Mouse (Mus musculus) Patski (cell line): ENCODE results near the gene Shroom3. TPM values are rescaled to one million over a fixed set of nuclear protein-coding genes. Genes with fewer than 3 reads are reported as not detected.

ENCODE experiments used
- ATAC-seq: fragments of 100-300 bp; one replicate; pipeline ENCODE4 v1.8.0; 2021
- CTCF ChIA-PET: fragments of 350-600 bp; sonication (Branson Sonifier 250); formaldehyde crosslinking; loops from one replicate; lab custom pipeline; 2022; ENCODE audit warnings: inconsistent platforms; lab: Charles Lee
- POLR2A ChIA-PET: fragments of 350-600 bp; sonication (Branson Sonifier 250); formaldehyde crosslinking; loops from one replicate; lab custom pipeline; 2022; ENCODE audit warnings: antibody characterized with exemption, inconsistent platforms; lab: Charles Lee
- DNase-seq: peaks from one replicate; pipeline ENCODE4 v3.0.0-alpha.2; 2011; ENCODE audit warnings: low read depth, low spot score
- H3K27me3 ChIP-seq: fragments of 371-371 bp; one replicate; pipeline ENCODE4 v1.5.1; 2021
- CTCF ChIP-seq: fragments of 100-300 bp; IDR thresholded peaks from one replicate; pipeline ENCODE4 v1.5.1; 2021
- in situ Hi-C: fragments of 300-500 bp; cut with MboI; formaldehyde crosslinking; loops from 3 replicates; pipeline ENCODE4 v1.11.1; 2018; ENCODE audit warnings: low pct_unique_long_range_greater_than_20kb, mixed read lengths
- polyA plus RNA-seq: library from polyadenylated mRNA; unstranded; gene quantifications from one replicate; pipeline ENCODE4 v1.2.3, GENCODE M21; 2021

Shroom3 gene
- polyA plus RNA-seq, 1 experiment from 2014 or later = 206 TPM

- ATAC-seq = peak; percentile 29
- TF ChIP-seq CTCF = no peak
- DNase-seq = peak; percentile 50
- H3K27me3 ChIP-seq = no peaks in the 10 kb centered on the region
- in situ Hi-C loops = no loop called here
- ChIA-PET POLR2A (interaction anchor here (2.3 kb wide), 1 partner anchor 10 kb away, joined by 7 read pairs; no protein-coding TSS in a partner anchor), CTCF (interaction anchor here (0.8 to 3.6 kb wide), 13 partner anchors 10 to 290 kb away, joined by 3 to 26 read pairs (median 3); no protein-coding TSS in a partner anchor)
Measured at GRCm38 (mm10) chr5:92970480-92970879, 287.2 kb downstream of the Shroom3 start.

DNA sequence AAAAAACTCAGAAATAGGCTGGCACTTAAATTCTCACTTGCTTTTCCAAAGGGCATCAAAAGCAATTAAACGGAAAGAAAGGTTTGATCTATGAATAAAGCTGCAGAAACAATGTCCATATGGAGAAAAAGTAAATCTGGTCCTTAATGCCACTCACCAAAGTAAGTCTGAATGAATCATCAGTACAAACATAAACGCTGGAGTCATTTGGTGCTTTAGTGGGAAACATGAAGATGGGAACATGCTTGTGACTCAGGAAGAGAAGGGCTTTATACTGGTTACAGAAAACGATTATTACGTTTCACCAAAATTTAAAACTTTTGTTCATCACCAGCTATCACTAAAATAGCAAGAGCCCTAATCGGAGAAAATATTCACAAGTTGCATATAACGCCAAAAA, 297.2 kb downstream of the Shroom3 start:
- no peak for TF ChIP-seq CTCF
- in situ Hi-C loops = loop anchor here (10.0 kb wide), 2 partner anchors 114 to 284 kb away; partner anchors contain the start of genes Ccng2 and Sept11
- ATAC-seq (no peak), DNase-seq (no peak)
- POLR2A ChIA-PET = no interaction called here
- no peaks in the 10 kb centered on the region for H3K27me3 ChIP-seq
- CTCF ChIA-PET = interaction anchor here (2.3 kb wide), 1 partner anchor 10 kb away, joined by 5 read pairs; no protein-coding TSS in a partner anchor

DNA sequence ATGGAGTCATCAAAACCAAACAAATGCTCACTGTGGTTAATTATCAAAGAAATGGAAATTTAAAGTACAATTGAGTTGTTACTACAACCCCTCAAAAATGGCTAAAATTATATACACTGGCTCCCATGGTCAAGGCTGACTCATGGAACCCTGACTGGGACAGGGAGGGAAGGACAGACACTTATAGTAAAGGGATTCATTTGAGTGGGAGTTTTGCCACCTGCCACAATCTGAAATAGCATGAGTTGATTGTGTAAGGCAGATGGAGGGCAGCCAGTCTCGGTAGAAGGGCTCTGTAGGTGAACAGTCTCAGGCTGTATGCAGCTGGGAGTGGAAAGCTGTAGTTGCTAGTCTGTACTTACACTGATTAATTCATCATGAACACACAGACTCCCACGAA, 297.6 kb downstream of the Shroom3 start:
- DNase-seq (no peak), ATAC-seq (no peak)
- no peaks in the 10 kb centered on the region for H3K27me3 ChIP-seq
- TF ChIP-seq CTCF = no peak
- in situ Hi-C loops = loop anchor here (10.0 kb wide), 2 partner anchors 114 to 284 kb away; partner anchors contain the start of genes Ccng2 and Sept11
- POLR2A ChIA-PET = no interaction called here
- CTCF ChIA-PET = interaction anchor here (1.0 to 2.3 kb wide), 4 partner anchors 11 to 96 kb away, joined by 3 to 5 read pairs (median 3); no protein-coding TSS in a partner anchor

DNA sequence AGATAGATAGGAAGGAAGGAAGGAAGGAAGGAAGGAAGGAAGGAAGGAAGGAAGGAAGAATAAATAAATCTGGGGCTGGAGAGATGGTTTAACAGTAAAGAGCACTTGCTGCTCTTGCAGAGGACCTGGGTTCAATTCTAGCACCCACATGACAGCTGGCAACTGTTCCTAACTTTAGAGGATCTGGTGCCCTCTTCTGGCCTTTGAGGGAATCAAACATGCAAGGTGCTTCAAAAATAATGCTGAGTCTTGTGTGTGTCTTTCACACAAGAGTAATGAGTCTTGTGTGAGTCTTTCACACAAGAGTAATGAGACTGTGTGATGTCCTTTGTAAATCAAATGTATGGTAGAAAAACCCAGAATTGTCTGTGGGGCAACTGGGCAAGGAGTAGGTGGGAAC, 299.4 kb downstream of the Shroom3 start:
- ChIA-PET POLR2A (interaction anchor here (1.1 kb wide), 1 partner anchor 51 kb away, joined by 3 read pairs; no protein-coding TSS in a partner anchor), CTCF (interaction anchor here (0.6 to 1.9 kb wide), 6 partner anchors 8 to 257 kb away, joined by 3 to 8 read pairs (median 3); no protein-coding TSS in a partner anchor)
- in situ Hi-C loops = loop anchor here (10.0 kb wide), 2 partner anchors 112 to 282 kb away; partner anchors contain the start of genes Ccng2 and Sept11
- H3K27me3 ChIP-seq = no peaks in the 10 kb centered on the region
- DNase-seq (no peak), ATAC-seq (no peak)
- peak; percentile 66 for TF ChIP-seq CTCF

GRCm38 (mm10) chr5:92983942-92984341, 300.7 kb downstream of the Shroom3 start:
- no peak for DNase-seq
- H3K27me3 ChIP-seq = no peaks in the 10 kb centered on the region
- POLR2A ChIA-PET = interaction anchor here (1.1 kb wide), 1 partner anchor 50 kb away, joined by 3 read pairs; no protein-coding TSS in a partner anchor
- in situ Hi-C loops = loop anchor here (10.0 kb wide), 2 partner anchors 111 to 281 kb away; partner anchors contain the start of genes Ccng2 and Sept11
- ATAC-seq = no peak
- CTCF ChIA-PET = interaction anchor here (1.2 to 1.9 kb wide), 6 partner anchors 9 to 258 kb away, joined by 3 to 8 read pairs (median 4); no protein-coding TSS in a partner anchor
- TF ChIP-seq CTCF = peak; percentile 68

DNA sequence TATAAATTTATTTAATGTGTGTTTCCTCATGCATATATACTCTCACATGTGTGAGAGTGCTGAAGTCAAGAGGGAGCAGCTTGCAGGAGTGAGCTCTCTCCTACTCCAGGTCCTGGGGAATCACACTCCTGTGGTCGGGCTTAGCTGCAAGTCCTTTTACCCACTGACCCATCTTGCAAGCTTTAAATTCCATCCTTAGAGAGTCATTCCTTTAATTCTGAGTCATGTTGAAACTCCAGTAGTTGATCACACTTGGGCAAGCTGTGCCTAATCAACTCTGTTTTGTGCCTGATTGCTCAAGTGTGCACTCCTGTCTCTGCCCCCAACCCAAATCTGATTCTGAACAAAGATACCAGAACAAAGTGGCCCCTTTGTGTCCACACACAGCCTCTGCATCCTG, 301.5 kb downstream of the Shroom3 start:
- TF ChIP-seq CTCF = no peak
- POLR2A ChIA-PET = no interaction called here
- in situ Hi-C loops = loop anchor here (10.0 kb wide), 2 partner anchors 110 to 280 kb away; partner anchors contain the start of genes Ccng2 and Sept11
- H3K27me3 ChIP-seq = no peaks in the 10 kb centered on the region
- CTCF ChIA-PET = interaction anchor here (0.9 to 1.8 kb wide), 5 partner anchors 16 to 259 kb away, joined by 3 to 6 read pairs (median 3); no protein-coding TSS in a partner anchor
- ATAC-seq (peak; percentile 88), DNase-seq (peak; percentile 87)

DNA sequence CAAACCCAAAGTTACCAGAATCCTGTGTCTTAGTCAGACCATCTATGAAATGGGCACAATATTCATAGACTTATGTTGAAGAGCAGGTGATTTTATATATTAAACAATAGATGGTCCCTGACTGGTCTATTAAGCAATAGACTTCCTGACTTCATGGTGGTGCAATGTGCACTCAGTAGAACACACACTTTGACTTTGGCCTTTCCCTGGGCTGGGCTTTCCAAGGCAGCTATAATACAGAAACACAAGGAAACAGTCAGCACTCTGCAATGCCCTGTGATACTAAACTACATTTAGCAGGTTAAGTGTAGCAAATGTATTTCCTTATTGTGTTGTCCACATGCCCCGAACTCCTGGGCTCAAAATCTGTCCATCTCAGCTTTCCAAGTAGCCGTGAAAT, 302.2 kb downstream of the Shroom3 start:
- no peak for DNase-seq
- in situ Hi-C loops = loop anchor here (10.0 kb wide), 2 partner anchors 109 to 279 kb away; partner anchors contain the start of genes Ccng2 and Sept11
- TF ChIP-seq CTCF = no peak
- POLR2A ChIA-PET = no interaction called here
- no peaks in the 10 kb centered on the region for H3K27me3 ChIP-seq
- CTCF ChIA-PET = interaction anchor here (0.9 to 1.8 kb wide), 2 partner anchors 16 to 100 kb away, joined by 3 read pairs; no protein-coding TSS in a partner anchor
- ATAC-seq = no peak

DNA sequence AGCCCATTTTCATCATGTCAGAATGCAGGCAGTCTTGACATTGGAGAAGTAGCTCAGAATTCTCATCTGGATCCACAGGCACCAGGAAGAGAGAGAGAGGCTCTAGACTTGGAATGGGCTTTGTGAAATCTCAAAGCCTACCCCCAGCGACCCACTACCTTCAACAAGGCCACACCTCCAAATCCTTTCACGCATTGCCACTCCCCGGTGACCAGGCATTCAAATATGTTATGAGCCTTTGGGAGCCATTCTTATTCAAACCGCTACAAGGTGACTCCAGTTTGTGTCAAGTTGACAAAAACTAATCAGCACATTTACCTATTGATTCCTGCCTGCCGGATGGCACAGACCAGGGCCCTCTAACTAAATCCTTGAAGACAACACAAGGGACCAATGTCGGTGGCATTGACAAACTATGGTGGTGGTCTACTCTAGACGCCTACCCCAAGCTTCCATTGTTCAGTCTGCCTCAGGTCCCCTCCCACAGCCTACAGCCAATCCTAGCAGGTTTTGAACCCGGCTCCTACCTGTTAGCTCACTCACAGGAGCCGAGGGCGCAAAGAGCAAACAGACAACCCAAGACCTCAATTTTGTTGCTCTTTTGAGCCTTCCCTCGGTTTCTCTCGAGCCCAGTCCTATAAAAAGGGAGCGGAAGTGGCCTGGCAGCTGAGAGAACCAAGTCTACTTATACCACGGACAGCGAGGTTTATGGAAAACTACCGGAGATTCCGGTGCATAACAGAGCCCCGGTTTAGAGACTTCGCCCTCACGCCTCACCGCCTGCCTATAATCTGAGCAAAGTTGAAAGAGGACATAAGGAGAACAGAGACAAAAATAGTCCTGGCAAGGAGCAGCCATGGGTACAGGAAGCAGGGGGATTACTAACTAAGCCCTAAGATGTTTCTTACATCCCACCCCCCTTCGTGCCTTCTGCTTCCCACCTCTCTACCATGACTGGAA, 303.7 kb downstream of the Shroom3 start:
- in situ Hi-C loops = loop anchor here (10.0 kb wide), 2 partner anchors 108 to 278 kb away; partner anchors contain the start of genes Ccng2 and Sept11
- TF ChIP-seq CTCF = no peak
- CTCF ChIA-PET = interaction anchor here (1.0 to 1.3 kb wide), 4 partner anchors 10 to 176 kb away, joined by 3 to 4 read pairs (median 3); partner anchors contain the start of gene Sept11
- no peak for DNase-seq
- no peak for ATAC-seq
- H3K27me3 ChIP-seq = no peaks in the 10 kb centered on the region
- POLR2A ChIA-PET = interaction anchor here (0.9 kb wide), 1 partner anchor 108 kb away, joined by 4 read pairs; no protein-coding TSS in a partner anchor

DNA sequence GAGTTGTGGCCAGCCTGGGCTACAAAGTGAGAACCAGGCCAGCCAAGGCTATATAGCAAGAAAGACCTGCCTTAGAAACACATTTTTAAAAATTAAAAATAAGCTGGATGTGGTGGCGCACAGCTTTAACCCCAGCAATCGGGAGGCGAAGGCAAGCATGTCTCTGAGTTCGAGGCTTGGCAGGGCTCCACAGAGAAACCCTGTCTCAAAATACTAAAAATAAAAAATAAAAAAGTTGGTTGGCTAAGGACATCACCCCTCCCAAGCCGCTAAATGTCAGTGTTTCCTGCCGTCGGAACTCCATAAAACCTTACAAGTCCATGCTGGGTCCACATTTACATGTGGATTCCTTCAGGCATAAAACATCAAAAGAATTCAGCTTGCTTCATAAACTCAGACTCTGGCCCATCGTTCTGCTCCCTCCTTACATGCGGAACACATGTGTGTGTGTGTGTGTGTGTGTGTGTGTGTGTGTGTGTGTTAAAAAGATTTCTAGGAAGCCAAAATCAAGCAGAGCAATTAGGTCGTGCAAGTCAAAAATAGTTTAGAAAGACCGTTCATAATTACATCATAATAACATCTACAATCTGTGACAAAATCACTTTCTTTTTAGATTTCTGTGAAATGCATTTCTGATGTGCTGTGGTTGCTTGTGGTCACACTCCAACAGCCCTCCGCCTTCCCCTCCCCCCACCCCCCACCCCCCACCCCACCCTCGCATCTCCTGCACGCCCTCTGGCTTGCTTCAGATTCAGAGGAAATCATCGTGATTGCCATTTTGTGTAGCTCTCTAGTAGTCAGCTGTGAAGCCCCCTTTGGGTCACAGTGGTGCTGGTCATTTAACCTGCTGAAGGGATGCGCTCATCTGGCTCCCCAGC, 304.9 kb downstream of the Shroom3 start:
- DNase-seq = no peak
- POLR2A ChIA-PET = interaction anchor here (0.9 kb wide), 1 partner anchor 107 kb away, joined by 4 read pairs; no protein-coding TSS in a partner anchor
- in situ Hi-C loops = loop anchor here (10.0 kb wide), 2 partner anchors 107 to 277 kb away; partner anchors contain the start of genes Ccng2 and Sept11
- CTCF ChIA-PET = interaction anchor here (0.6 to 1.3 kb wide), 6 partner anchors 8 to 180 kb away, joined by 3 to 4 read pairs (median 3); partner anchors contain the start of gene Sept11
- H3K27me3 ChIP-seq = no peaks in the 10 kb centered on the region
- no peak for ATAC-seq
- no peak for TF ChIP-seq CTCF
